Mouse (Mus musculus) heart, embryonic 16.5 days (tissue): ENCODE data around the gene Tnfsf11. TPM values are rescaled to one million over a fixed set of nuclear protein-coding genes. Genes with fewer than 3 reads are reported as not detected.

ENCODE experiments used
- ATAC-seq: fragments of 200-750 bp; cut with Nextera tagmentation; replicated peaks from 2 replicates; pipeline ENCODE4 v1.8.0; 2017; ENCODE audit warnings: moderate number of reproducible peaks; ENCODE audit not compliant: insufficient read depth, low FRiP score; ENCODE audit errors: extremely low read depth
- H3K27ac ChIP-seq: fragments of 300-500 bp; sonication (generic); 2 replicates; pipeline ENCODE4 v1.5.1; 2014; ENCODE audit warnings: mild to moderate bottlenecking, low read length, control low read depth, moderate library complexity
- H3K27me3 ChIP-seq: fragments of 300-500 bp; sonication (generic); 2 replicates; pipeline ENCODE4 v1.6.1; 2014; ENCODE audit warnings: low read length, mixed read lengths; ENCODE audit not compliant: control insufficient read depth, insufficient read depth
- H3K36me3 ChIP-seq: fragments of 300-500 bp; sonication (generic); 2 replicates; pipeline ENCODE4 v1.6.1; 2014; ENCODE audit not compliant: control insufficient read depth, insufficient read depth
- H3K4me1 ChIP-seq: fragments of 300-500 bp; sonication (generic); 2 replicates; pipeline ENCODE4 v1.6.1; 2014; ENCODE audit warnings: low read length, mixed read lengths; ENCODE audit not compliant: control insufficient read depth, insufficient read depth
- H3K4me2 ChIP-seq: fragments of 300-500 bp; sonication (generic); 2 replicates; pipeline ENCODE4 v1.6.1; 2014; ENCODE audit warnings: low read depth, mild to moderate bottlenecking, control low read depth, low read length
- H3K4me3 ChIP-seq: fragments of 300-500 bp; sonication (generic); 2 replicates; pipeline ENCODE4 v1.5.1; 2014; ENCODE audit warnings: mild to moderate bottlenecking, control low read depth, low read length
- H3K9ac ChIP-seq: fragments of 300-500 bp; sonication (generic); 2 replicates; pipeline ENCODE4 v1.6.1; 2014; ENCODE audit warnings: low read length, control low read depth
- H3K9me3 ChIP-seq: fragments of 300-500 bp; sonication (generic); replicated peaks from 2 replicates; pipeline ENCODE4 v1.6.1; 2016; ENCODE audit warnings: low read length; ENCODE audit not compliant: control insufficient read depth
- WGBS: fragments of 180-500 bp; shearing (Covaris S2); extraction: QIAGEN DNeasy Blood & Tissue Kit; methylation state at CpG from one replicate; pipeline ENCODE4 v1.1.7; 2014; 5-methylcytosine and 5-hydroxymethylcytosine counted together
- microRNA-seq: library from miRNA; unstranded; fragments of <30 nt; microRNA quantifications from one replicate; pipeline ENCODE4, GENCODE M21; 2017
- polyA plus RNA-seq: library from polyadenylated mRNA; unstranded; fragments of >200 nt; fragmentation: Nextera tagmentation; extraction: Ambion mirVana; gene quantifications from 2 replicates; pipeline ENCODE4 v1.2.1, GENCODE M21; 2015

Tnfsf11 gene
- polyA plus RNA-seq, 1 experiment from 2014 or later = 0.97 TPM

GRCm38 (mm10) chr14:78236144-78236543 is 71.7 kb downstream of the Tnfsf11 start:
- Histone ChIP-seq H3K36me3 (no peaks in the 10 kb centered on the region), H3K4me1 (peaks cover 4% of the 10 kb centered on the region; the same call in 1 of the 2 replicates), H3K27ac (no peak overlapping the region), H3K27me3 (no peaks in the 10 kb centered on the region), H3K9ac (no peak overlapping the region), H3K4me3 (no peak overlapping the region), H3K9me3 (no peaks in the 10 kb centered on the region), H3K4me2 (no peak overlapping the region)
- ATAC-seq = peak; percentile 81
- 43% methylated on average over 4 of the region's 4 CpGs for WGBS

- 53% methylated on average over 3 of the region's 3 CpGs for WGBS
- ATAC-seq = no peak
- no peak overlapping the region for H3K9ac ChIP-seq
These were observed 72.5 kb downstream of the Tnfsf11 start for GRCm38 (mm10) chr14:78235296-78235695.

GRCm38 (mm10) chr14:78229012-78229411 is 78.8 kb downstream of the Tnfsf11 start:
- Histone ChIP-seq H3K27me3 (no peaks in the 10 kb centered on the region), H3K4me3 (no peak overlapping the region), H3K27ac (no peak overlapping the region), H3K4me2 (no peak overlapping the region), H3K9ac (no peak overlapping the region), H3K9me3 (no peaks in the 10 kb centered on the region), H3K4me1 (no peaks in the 10 kb centered on the region), H3K36me3 (no peaks in the 10 kb centered on the region)
- ATAC-seq = no peak
- WGBS = 72% methylated on average over 4 of the region's 4 CpGs

More at GRCm38 (mm10) chr14:78235296-78235695, 72.5 kb downstream of the Tnfsf11 start:
- no peaks in the 10 kb centered on the region for H3K9me3 ChIP-seq
- H3K36me3 ChIP-seq = no peaks in the 10 kb centered on the region
- no peaks in the 10 kb centered on the region for H3K27me3 ChIP-seq
- H3K4me3 ChIP-seq = no peak overlapping the region
- H3K4me2 ChIP-seq = no peak overlapping the region
- no peak overlapping the region for H3K27ac ChIP-seq
- H3K4me1 ChIP-seq = peaks cover 4% of the 10 kb centered on the region; the same call in 1 of the 2 replicates

Small RNA genes within 50 kb of the gene (microRNA-seq; reads per million reads assigned to microRNA genes)
- gene Gm23652 = not detected

Other genes with a start within 250 kb of the Tnfsf11 start
- 0.31 and 0.62 TPM in 2 replicates for gene Fam216b, start 219.0 kb downstream of the Tnfsf11 start, polyA plus RNA-seq
- 13.6 and 14.6 TPM in 2 replicates for gene Akap11, start 228.8 kb upstream of the Tnfsf11 start, polyA plus RNA-seq